Mouse (Mus musculus) 416B (cell line): Measurements from ENCODE around the gene Lsamp.

ENCODE experiments used
- DNase-seq: peaks from one replicate; pipeline ENCODE4 v3.0.0; 2011; ENCODE audit warnings: low read depth

Gene Lsamp

GRCm38 (mm10) chr16:41551851-41552262, 1567.7 kb downstream of the Lsamp start:
- no peak for DNase-seq

- DNase-seq: no peak
Observed at GRCm38 (mm10) chr16:41557104-41557503, 1572.9 kb downstream of the Lsamp start.

- DNase-seq: no peak
Observed at GRCm38 (mm10) chr16:41565233-41565632, 1581.1 kb downstream of the Lsamp start.

- DNase-seq: no peak
Observed at GRCm38 (mm10) chr16:41588675-41589301, 1604.6 kb downstream of the Lsamp start.

GRCm38 (mm10) chr16:41612229-41612628, 1628.1 kb downstream of the Lsamp start:
- no peak for DNase-seq

- DNase-seq: no peak
Observed at GRCm38 (mm10) chr16:41623871-41624270, 1639.7 kb downstream of the Lsamp start.

GRCm38 (mm10) chr16:41633898-41634297, 1649.7 kb downstream of the Lsamp start:
- DNase-seq: no peak

- no peak for DNase-seq
Observed at GRCm38 (mm10) chr16:41640876-41641275, 1656.7 kb downstream of the Lsamp start.

GRCm38 (mm10) chr16:41653261-41653660, 1669.1 kb downstream of the Lsamp start:
- no peak for DNase-seq

- no peak for DNase-seq
Observed at GRCm38 (mm10) chr16:41674316-41675038, 1690.3 kb downstream of the Lsamp start.

GRCm38 (mm10) chr16:41675774-41676173, 1691.6 kb downstream of the Lsamp start:
- no peak for DNase-seq

- peak; percentile 42 for DNase-seq
Observed at GRCm38 (mm10) chr16:41692435-41692834, 1708.3 kb downstream of the Lsamp start.

GRCm38 (mm10) chr16:41701790-41702428, 1717.7 kb downstream of the Lsamp start:
- DNase-seq: no peak

- DNase-seq: no peak
Observed at GRCm38 (mm10) chr16:41728900-41729585, 1744.9 kb downstream of the Lsamp start.

GRCm38 (mm10) chr16:41729911-41730310, 1745.8 kb downstream of the Lsamp start:
- no peak for DNase-seq

- no peak for DNase-seq
Observed at GRCm38 (mm10) chr16:41745037-41745436, 1760.9 kb downstream of the Lsamp start.

GRCm38 (mm10) chr16:41746235-41746911, 1762.2 kb downstream of the Lsamp start:
- DNase-seq: no peak

- no peak for DNase-seq
Observed at GRCm38 (mm10) chr16:41747874-41748273, 1763.7 kb downstream of the Lsamp start.

GRCm38 (mm10) chr16:41748759-41749158, 1764.6 kb downstream of the Lsamp start:
- no peak for DNase-seq

GRCm38 (mm10) chr16:41764285-41764684, 1780.1 kb downstream of the Lsamp start:
- DNase-seq: no peak

- DNase-seq: no peak
Observed at GRCm38 (mm10) chr16:41771427-41772125, 1787.4 kb downstream of the Lsamp start.
